8 mouse cellular contexts compared by ENCODE assay signal in genomic region chr8:70754043-70754870, GRCm38 (mm10). TPM values are rescaled to one million over a fixed set of nuclear protein-coding genes. Genes with fewer than 3 reads are reported as not detected.
DNase-seq lines count a peak whose midpoint lies in the region; ATAC-seq and TF ChIP-seq lines count a peak whose summit lies in the region.

TSS of gene Rab3a (plus strand) at chr8:70754679.

- peak within 1 kb of the TSS; percentile 61 for H3ac ChIP-seq in C2C12 (ENCODE audit: control insufficient read depth, insufficient read length, low read depth)

- no peaks in the 10 kb centered on the region for H3K9me3 ChIP-seq in erythroblast, embryonic 14.5 days (ENCODE audit: control insufficient read depth, low read length)
- H3K9me3 ChIP-seq in heart, embryonic 12.5 days (replicated peaks): no peaks in the 10 kb centered on the region
- no peaks in the 10 kb centered on the region for H3K9me3 ChIP-seq in kidney, postnatal 0 days (replicated peaks; ENCODE audit: low read length)
- H3K9me3 ChIP-seq in liver, embryonic 11.5 days (ENCODE audit: control insufficient read depth, low read length): no peaks in the 10 kb centered on the region
- no peaks in the 10 kb centered on the region for H3K9me3 ChIP-seq in stomach, embryonic 14.5 days (ENCODE audit: control insufficient read depth, low read depth, low read length)

- peak within 1 kb of the TSS; percentile 75 for H3K27ac ChIP-seq in heart, embryonic 12.5 days (ENCODE audit: poor library complexity, severe bottlenecking)
- peak within 1 kb of the TSS; percentile 90 for H3K27ac ChIP-seq in kidney, postnatal 0 days
- H3K27ac ChIP-seq in liver, embryonic 11.5 days (ENCODE audit: low read depth, low read length): peak within 1 kb of the TSS; percentile 67
- H3K27ac ChIP-seq in stomach, embryonic 14.5 days (ENCODE audit: low read length): peak within 1 kb of the TSS; percentile 78

- peak; percentile 59; the same call in 1 of the 2 replicates for TF ChIP-seq POLR2A in brain, embryonic 14.5 days (IDR thresholded peaks at IDR 0.05; ENCODE audit: borderline replicate concordance, extremely low read depth, insufficient read depth, insufficient read length, poor library complexity, severe bottlenecking)

- no peaks in the 10 kb centered on the region for H3K27me3 ChIP-seq in C2C12 (ENCODE audit: control insufficient read depth, insufficient read depth, insufficient read length)
- H3K27me3 ChIP-seq in erythroblast, embryonic 14.5 days (ENCODE audit: control insufficient read depth): peaks cover 5% of the 10 kb centered on the region
- peaks cover 18% of the 10 kb centered on the region for H3K27me3 ChIP-seq in heart, embryonic 12.5 days (replicated peaks)
- no peaks in the 10 kb centered on the region for H3K27me3 ChIP-seq in kidney, postnatal 0 days (ENCODE audit: insufficient read depth, low read length)
- peaks cover 9% of the 10 kb centered on the region for H3K27me3 ChIP-seq in liver, embryonic 11.5 days (replicated peaks; ENCODE audit: control insufficient read depth, insufficient read depth, low read length)
- H3K27me3 ChIP-seq in stomach, embryonic 14.5 days (ENCODE audit: control insufficient read depth, insufficient read depth, low read length): no peaks in the 10 kb centered on the region

- H3K79me2 ChIP-seq in C2C12 (ENCODE audit: control insufficient read depth, insufficient read depth): peaks cover 1% of the 10 kb centered on the region

- peaks cover 66% of the 10 kb centered on the region for H3K4me1 ChIP-seq in erythroblast, embryonic 14.5 days (ENCODE audit: control insufficient read depth)
- H3K4me1 ChIP-seq in heart, embryonic 12.5 days (replicated peaks): peaks cover 35% of the 10 kb centered on the region
- H3K4me1 ChIP-seq in kidney, postnatal 0 days (replicated peaks; ENCODE audit: insufficient read depth, low read length): peaks cover 29% of the 10 kb centered on the region
- peaks cover 28% of the 10 kb centered on the region for H3K4me1 ChIP-seq in liver, embryonic 11.5 days (replicated peaks; ENCODE audit: control insufficient read depth, insufficient read depth, low read length)
- H3K4me1 ChIP-seq in stomach, embryonic 14.5 days (ENCODE audit: control insufficient read depth, insufficient read depth, low read length): peaks cover 19% of the 10 kb centered on the region

- peak; percentile 96 for ATAC-seq in heart, embryonic 12.5 days (ENCODE audit: insufficient number of reproducible peaks, low FRiP score)
- peak; percentile 96 for ATAC-seq in kidney, postnatal 0 days (replicated peaks; ENCODE audit: low FRiP score, low read depth)
- peak; percentile 96 for ATAC-seq in liver, embryonic 11.5 days (replicated peaks; ENCODE audit: low FRiP score)
- peak; percentile 98 for ATAC-seq in stomach, embryonic 14.5 days (ENCODE audit: insufficient number of reproducible peaks, insufficient read depth, low FRiP score, low read depth)

- H3K4me3 ChIP-seq in C2C12 (ENCODE audit: insufficient read depth, poor library complexity, severe bottlenecking): peak within 1 kb of the TSS; percentile 49
- peak within 1 kb of the TSS; percentile 71 for H3K4me3 ChIP-seq in erythroblast, embryonic 14.5 days (replicated peaks)
- peak within 1 kb of the TSS; percentile 73 for H3K4me3 ChIP-seq in heart, embryonic 12.5 days
- peak within 1 kb of the TSS; percentile 81 for H3K4me3 ChIP-seq in kidney, postnatal 0 days (replicated peaks; ENCODE audit: low read depth, low read length)
- peak within 1 kb of the TSS; percentile 84 for H3K4me3 ChIP-seq in liver, embryonic 11.5 days (ENCODE audit: low read depth, low read length)
- peak within 1 kb of the TSS; percentile 77 for H3K4me3 ChIP-seq in stomach, embryonic 14.5 days (ENCODE audit: low read depth, low read length)

- 8% methylated on average over 37 of the region's 37 CpGs for WGBS in heart, embryonic 12.5 days
- 8% methylated on average over 37 of the region's 37 CpGs for WGBS in kidney, postnatal 0 days
- WGBS in liver, embryonic 11.5 days: 7% methylated on average over 37 of the region's 37 CpGs
- 8% methylated on average over 37 of the region's 37 CpGs for WGBS in stomach, embryonic 14.5 days

- peaks cover 10% of the 10 kb centered on the region for H3K36me3 ChIP-seq in C2C12 (ENCODE audit: control insufficient read depth, insufficient read depth)
- H3K36me3 ChIP-seq in erythroblast, embryonic 14.5 days (ENCODE audit: control insufficient read depth): peaks cover 35% of the 10 kb centered on the region
- H3K36me3 ChIP-seq in heart, embryonic 12.5 days: peaks cover 29% of the 10 kb centered on the region
- 0 out of 2 replicates have a peak, but pooled peaks cover 12% of the 10 kb centered on the region for H3K36me3 ChIP-seq in kidney, postnatal 0 days (ENCODE audit: insufficient read depth, low read length)
- no peaks in the 10 kb centered on the region; the same call in 1 of the 2 replicates for H3K36me3 ChIP-seq in liver, embryonic 11.5 days (ENCODE audit: control insufficient read depth, insufficient read depth, low read length)
- H3K36me3 ChIP-seq in stomach, embryonic 14.5 days (ENCODE audit: control insufficient read depth, insufficient read depth, low read length): peaks cover 21% of the 10 kb centered on the region

- DNase-seq in brain, embryonic 14.5 days (ENCODE audit: low read depth): peak; percentile 100
- DNase-seq in kidney, postnatal 0 days (ENCODE audit: low spot score): peak; percentile 100
- peak; percentile 92 for DNase-seq in liver, embryonic 11.5 days (ENCODE audit: low spot score)
- peak; percentile 97 for DNase-seq in naive thymus-derived CD4-positive, alpha-beta T cell, adult 2 months (ENCODE audit: low read depth)

- H3K79me3 ChIP-seq in C2C12 (ENCODE audit: low read depth): no peaks in the 10 kb centered on the region

- no peak for TF ChIP-seq CTCF in C2C12 (IDR thresholded peaks at IDR 0.05; ENCODE audit: control insufficient read depth, insufficient read depth, insufficient read length)
- no peak for TF ChIP-seq CTCF in brain, embryonic 14.5 days (IDR thresholded peaks at IDR 0.05; ENCODE audit: borderline replicate concordance, extremely low read depth, insufficient read depth, insufficient read length)
- TF ChIP-seq CTCF in kidney, postnatal 0 days (IDR thresholded peaks at IDR 0.05; ENCODE audit: low read depth): peak; percentile 12; the same call in 1 of the 2 replicates

- peak within 1 kb of the TSS; percentile 99 for H3K4me2 ChIP-seq in heart, embryonic 12.5 days
- peak within 1 kb of the TSS; percentile 96 for H3K4me2 ChIP-seq in kidney, postnatal 0 days (ENCODE audit: low read length)
- H3K4me2 ChIP-seq in liver, embryonic 11.5 days: peak within 1 kb of the TSS; percentile 100
- H3K4me2 ChIP-seq in stomach, embryonic 14.5 days (replicated peaks; ENCODE audit: low read depth, low read length): peak within 1 kb of the TSS; percentile 94

- H3K9ac ChIP-seq in heart, embryonic 12.5 days: peak within 1 kb of the TSS; percentile 89
- H3K9ac ChIP-seq in kidney, postnatal 0 days (ENCODE audit: low read depth, low read length): peak within 1 kb of the TSS; percentile 82
- peak within 1 kb of the TSS; percentile 82 for H3K9ac ChIP-seq in liver, embryonic 11.5 days (ENCODE audit: low read depth, low read length)
- peak within 1 kb of the TSS; percentile 69 for H3K9ac ChIP-seq in stomach, embryonic 14.5 days (replicated peaks; ENCODE audit: low read depth, low read length)

TF ChIP-seq in C2C12, 6 proteins besides CTCF, POLR2A, EP300 and RAD21:
- TF ChIP-seq MYOD1 (IDR thresholded peaks at IDR 0.05; ENCODE audit: control insufficient read depth, insufficient read length, low read depth): no peak
- no peak for TF ChIP-seq CEBPB (IDR thresholded peaks at IDR 0.05; ENCODE audit: low read depth)
- no peak for TF ChIP-seq FOSL1 (IDR thresholded peaks at IDR 0.05; ENCODE audit: insufficient read depth, low read length, poor library complexity, severe bottlenecking)
- no peak for TF ChIP-seq MYOG (IDR thresholded peaks at IDR 0.05; ENCODE audit: control insufficient read depth, extremely low read depth, insufficient read length)
- no peak for TF ChIP-seq USF1 (IDR thresholded peaks at IDR 0.05; ENCODE audit: low read depth)
- TF ChIP-seq MAX (IDR thresholded peaks at IDR 0.05): no peak

RNA-seq across cellular contexts. Expression of gene Rab3a, which starts in this region (rescaled TPM):
- polyA plus RNA-seq in C2C12 (2012; fragmentation: generic; extraction: Trizol): 14.4 TPM
- 468 and 475 TPM in 2 replicates for polyA plus RNA-seq in brain, embryonic 14.5 days (2012; rRNA removed)
- polyA plus RNA-seq in erythroblast, embryonic 14.5 days (2012): 0.30 and 0.59 TPM in 2 replicates
- polyA plus RNA-seq in heart, embryonic 12.5 days (2016; fragmentation: Nextera tagmentation; extraction: Ambion mirVana): 19.1 and 19.2 TPM in 2 replicates
- 20.5 and 21.8 TPM in 2 replicates for polyA plus RNA-seq in kidney, postnatal 0 days (2015; fragmentation: Nextera tagmentation; extraction: Ambion mirVana)
- polyA plus RNA-seq in liver, embryonic 11.5 days (2014; fragmentation: Nextera tagmentation; extraction: Ambion mirVana): 6.3 and 6.9 TPM in 2 replicates
- 27.0 and 28.7 TPM in 2 replicates for polyA plus RNA-seq in stomach, embryonic 14.5 days (2014; fragmentation: Nextera tagmentation; extraction: Ambion mirVana)

Comparison
In these comparisons a context has a peak if more than half of its experiments do, and no peak if none do; other contexts are left out.
1. Peak in every context shown above with its lines: DNase-seq, ATAC-seq, H3K4me3 ChIP-seq and H3K27ac ChIP-seq.
2. RNA of gene Rab3a (polyA plus RNA-seq): 468 to 475 TPM in brain, embryonic 14.5 days; 27.0 to 28.7 TPM in stomach, embryonic 14.5 days, 20.5 to 21.8 TPM in kidney, postnatal 0 days, 19.1 to 19.2 TPM in heart, embryonic 12.5 days, 14.4 TPM in C2C12 (single experiment), 6.3 to 6.9 TPM in liver, embryonic 11.5 days and 0.30 to 0.59 TPM in erythroblast, embryonic 14.5 days; every median in the first group is over 10 times any median in the second.